Mouse (Mus musculus) ES-E14 (cell line): ENCODE measurements around the gene Lcp1.

ENCODE experiments used
- CHD2 ChIP-seq: IDR thresholded peaks from 2 replicates; pipeline ENCODE4 v1.6.1; 2014; ENCODE audit warnings: mild to moderate bottlenecking, low read depth, low read length, inconsistent platforms
- HCFC1 ChIP-seq: IDR thresholded peaks from 2 replicates; pipeline ENCODE4 v1.6.1; 2012; ENCODE audit warnings: low read length, inconsistent platforms, borderline replicate concordance; ENCODE audit not compliant: insufficient read depth
- MAFK ChIP-seq: IDR thresholded peaks from 2 replicates; pipeline ENCODE4 v1.6.1; 2014; ENCODE audit warnings: mild to moderate bottlenecking, low read depth, low read length, inconsistent platforms; ENCODE audit not compliant: insufficient read depth
- ZC3H11A ChIP-seq: IDR thresholded peaks from 2 replicates; pipeline ENCODE4 v1.6.1; 2012; ENCODE audit warnings: low read depth, mild to moderate bottlenecking, inconsistent platforms, low read length, borderline replicate concordance

- no peak for TF ChIP-seq MAFK
- no peak for TF ChIP-seq ZC3H11A
- no peak for TF ChIP-seq HCFC1
- no peak for TF ChIP-seq CHD2
Observed at GRCm38 (mm10) chr14:75176425-75177045, 45.6 kb downstream of the Lcp1 start.
